Mouse (Mus musculus) large intestine, adult 2 months (tissue): Measurements from ENCODE around the gene Gna12. TPM values are rescaled to one million over a fixed set of nuclear protein-coding genes. Genes with fewer than 3 reads are reported as not detected.

Source experiments
- DNase-seq: peaks from one replicate; pipeline ENCODE4 v3.0.0-alpha.2; 2012; ENCODE audit warnings: low read depth, low spot score
- WGBS: fragments of 180-500 bp; shearing (Covaris S2); methylation state at CpG from one replicate; pipeline ENCODE4 v1.1.7; 2018; 5-methylcytosine and 5-hydroxymethylcytosine counted together
- polyA plus RNA-seq: library from polyadenylated mRNA; depleted of rRNA; stranded (reverse); fragments of >200 nt; gene quantifications from 2 replicates; pipeline ENCODE4 v1.2.3, GENCODE M21; 2012; rRNA removed

Gna12 gene
- polyA plus RNA-seq, 1 experiment, result 37.1 TPM

DNA sequence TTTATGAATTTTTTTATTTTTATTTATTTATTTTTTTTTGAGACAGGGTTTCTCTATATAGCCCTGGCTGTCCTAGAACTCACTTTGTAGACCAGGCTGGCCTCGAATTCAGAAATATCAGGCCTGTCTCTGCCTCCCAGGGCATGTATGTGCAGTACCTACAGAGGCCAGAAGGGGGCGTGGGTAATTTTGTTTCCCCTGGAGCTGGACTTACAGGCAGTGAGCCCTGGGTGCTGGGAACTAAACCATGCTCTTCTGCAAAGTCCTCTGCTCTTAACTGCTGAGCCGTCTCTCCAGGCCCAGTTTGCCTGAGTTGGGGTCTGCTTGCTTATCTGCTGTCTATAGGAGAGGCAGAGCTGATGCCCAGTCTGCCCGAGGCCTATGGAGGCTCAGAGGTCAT is 98.0 kb downstream of the Gna12 start:
- no peak for DNase-seq
- WGBS, result 66% methylated on average over 4 of the region's 4 CpGs

GRCm38 (mm10) chr5:140731040-140731797 is 99.0 kb downstream of the Gna12 start:
- no peak for DNase-seq
- WGBS, result 85% methylated on average over 11 of the region's 11 CpGs

GRCm38 (mm10) chr5:140726946-140727740 is 103.1 kb downstream of the Gna12 start:
- 73% methylated on average over 17 of the region's 17 CpGs for WGBS
- no peak for DNase-seq

DNA sequence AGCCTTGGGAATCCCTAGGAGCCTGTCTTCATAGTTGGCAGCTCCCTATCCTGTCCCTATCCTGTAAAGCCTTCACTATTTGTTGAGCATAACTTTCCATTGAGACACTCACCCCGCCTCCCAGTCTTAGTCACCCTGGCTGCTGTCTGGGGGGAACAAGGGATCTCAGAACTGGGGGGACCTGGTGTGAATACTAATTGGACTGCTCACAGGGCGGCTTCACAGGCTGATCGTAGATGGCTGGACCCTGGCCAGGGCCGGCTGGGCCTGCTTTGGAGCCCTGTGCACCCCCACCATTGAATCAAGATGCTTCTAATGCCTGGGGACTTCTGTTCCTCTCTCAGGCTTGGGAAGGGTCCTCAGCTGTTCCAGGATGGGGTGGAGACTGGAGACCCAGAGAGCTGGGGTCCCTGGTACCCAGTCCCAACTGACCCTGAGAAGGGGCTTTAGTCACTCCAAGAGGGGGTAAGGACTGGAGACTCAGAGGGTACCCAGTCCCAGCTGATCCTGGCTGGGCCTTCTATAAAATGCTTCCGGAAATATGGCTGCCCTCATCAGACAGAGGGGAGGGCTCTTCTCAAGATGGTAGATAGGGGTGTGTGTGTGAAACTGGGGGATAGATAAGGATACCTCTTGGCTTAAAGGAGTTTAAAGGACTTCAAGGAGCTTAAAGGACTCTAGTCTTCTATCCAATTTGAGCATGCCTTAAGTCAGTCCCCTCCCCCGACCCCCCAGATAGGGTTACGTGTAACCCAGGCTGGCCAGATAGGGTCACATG is 104.0 kb downstream of the Gna12 start:
- 80% methylated on average over 7 of the region's 7 CpGs for WGBS
- no peak for DNase-seq

- 72% methylated on average over 13 of the region's 13 CpGs for WGBS
- no peak for DNase-seq
Measured at GRCm38 (mm10) chr5:140723822-140724221, 106.4 kb downstream of the Gna12 start, which contains the start of gene Amz1. Gene Amz1 (plus strand): TSS chr5:140724127.

- 61% methylated on average over 3 of the region's 3 CpGs for WGBS
Measured at GRCm38 (mm10) chr5:140722121-140722520, 108.1 kb downstream of the Gna12 start.

GRCm38 (mm10) chr5:140720773-140721172 is 109.5 kb downstream of the Gna12 start:
- DNase-seq, result no peak
- 78% methylated on average over 7 of the region's 7 CpGs for WGBS

More at GRCm38 (mm10) chr5:140722121-140722520, 108.1 kb downstream of the Gna12 start:
- no peak for DNase-seq

DNA sequence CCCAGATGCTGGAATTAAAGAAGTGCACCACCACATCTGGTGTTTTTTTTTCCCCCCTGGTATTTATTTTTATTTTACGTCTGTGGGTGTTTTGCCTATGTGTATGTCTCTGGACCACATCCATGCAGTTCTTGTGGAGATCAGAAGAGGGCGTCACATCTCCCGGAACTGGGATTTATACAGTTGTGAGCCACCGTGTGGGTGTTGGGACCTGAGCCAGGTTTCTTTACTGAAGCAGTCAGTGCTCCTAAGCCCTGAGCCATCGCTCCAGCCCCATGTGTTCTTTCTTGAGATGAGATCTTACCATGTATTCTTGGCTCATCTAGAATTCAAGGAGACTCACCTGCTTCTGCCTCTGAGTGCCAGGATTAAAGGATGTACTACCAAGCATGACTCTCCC is 119.2 kb downstream of the Gna12 start:
- no peak for DNase-seq
- 75% methylated on average over 5 of the region's 5 CpGs for WGBS

DNA sequence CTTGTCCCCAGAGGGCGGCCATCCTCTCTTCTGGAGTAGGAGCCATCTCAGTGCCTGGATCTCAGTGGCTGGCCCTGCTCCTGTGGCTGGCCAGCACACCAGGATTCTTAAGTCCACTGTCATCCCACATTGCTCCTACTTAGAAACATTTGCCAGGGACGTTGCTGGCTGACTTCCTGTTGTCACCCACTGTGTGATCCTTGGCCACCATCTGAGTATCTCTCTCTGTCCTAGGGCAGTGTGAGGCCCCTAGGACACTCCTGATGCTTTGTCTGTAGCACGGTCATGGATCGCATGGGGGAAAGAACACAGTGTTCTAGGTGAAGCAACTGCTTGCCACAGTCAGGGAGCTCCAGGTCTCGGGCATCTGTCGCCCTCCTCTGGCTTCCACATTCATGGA is 119.9 kb downstream of the Gna12 start:
- WGBS, result 93% methylated on average over 6 of the region's 6 CpGs
- DNase-seq, result no peak

Other genes with a start within 250 kb of the Gna12 start
- 32.6 and 32.8 TPM in 2 replicates for gene Lfng, start 223.1 kb downstream of the Gna12 start, polyA plus RNA-seq
- gene Ttyh3, start 181.4 kb downstream of the Gna12 start, polyA plus RNA-seq, result 40.8 and 52.7 TPM in 2 replicates
- 6.7 and 7.7 TPM in 2 replicates for gene Iqce, start 128.1 kb downstream of the Gna12 start, polyA plus RNA-seq
- 11.0 and 16.6 TPM in 2 replicates for gene Brat1, start 125.4 kb downstream of the Gna12 start, polyA plus RNA-seq
- gene Amz1, start 106.3 kb downstream of the Gna12 start, polyA plus RNA-seq, result 3.7 and 4.2 TPM in 2 replicates
- 14.8 and 15.9 TPM in 2 replicates for gene Card11, start 170.2 kb upstream of the Gna12 start, polyA plus RNA-seq